Mouse (Mus musculus): ENCODE results near the gene Lim2. TPM values are rescaled to one million over a fixed set of nuclear protein-coding genes. Genes with fewer than 3 reads are reported as not detected.

Gene Lim2
- total RNA-seq (2023) = not detected

DNA sequence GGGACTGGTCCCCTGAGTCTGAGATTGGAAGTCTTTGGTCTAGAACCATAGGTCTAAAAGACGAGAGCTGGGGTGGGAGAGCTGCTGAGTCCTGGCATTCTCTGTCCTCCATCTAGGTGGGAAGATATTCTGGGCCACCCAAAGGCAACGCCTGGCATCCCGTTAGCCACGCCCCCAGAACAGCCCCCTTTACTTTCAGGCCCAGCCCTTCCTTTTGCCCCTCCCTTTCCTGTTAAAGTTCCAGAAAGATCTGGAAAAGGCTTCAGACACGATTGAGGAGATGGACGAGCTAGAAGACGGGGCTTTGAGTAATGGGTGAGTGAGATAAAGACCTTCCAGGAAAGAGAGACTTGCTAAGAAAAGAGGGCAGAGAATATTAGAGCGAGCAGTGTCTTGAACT lies at the start of gene Lim2:
Gene Lim2, plus strand, starts transcription at position 265 of the 400 bp plus-strand sequence.

DNA sequence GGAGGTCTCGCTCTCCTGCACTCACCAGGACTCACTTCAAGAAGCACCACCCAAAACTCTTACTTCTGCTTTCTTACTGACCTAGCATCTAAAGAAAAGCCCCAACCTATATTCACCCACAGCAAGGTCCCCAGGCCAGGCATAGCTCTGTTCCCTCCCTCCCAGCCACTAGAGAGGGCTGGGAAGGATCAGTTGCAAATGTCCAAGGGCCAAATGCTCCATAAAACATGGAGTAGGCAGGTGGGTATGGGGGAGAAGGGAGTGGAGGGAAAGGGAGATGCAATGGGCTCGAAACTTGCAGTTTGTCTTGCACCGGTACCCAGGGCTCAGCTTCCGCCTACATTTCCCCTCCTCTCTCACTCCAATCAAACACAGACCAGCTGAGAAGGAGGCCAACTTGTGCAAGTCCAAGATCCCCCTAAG lies 19.3 kb upstream of the Lim2 start, which contains the start of gene Siglecg:
Gene Siglecg, plus strand, starts transcription at position 74 of the 423 bp plus-strand sequence.

DNA sequence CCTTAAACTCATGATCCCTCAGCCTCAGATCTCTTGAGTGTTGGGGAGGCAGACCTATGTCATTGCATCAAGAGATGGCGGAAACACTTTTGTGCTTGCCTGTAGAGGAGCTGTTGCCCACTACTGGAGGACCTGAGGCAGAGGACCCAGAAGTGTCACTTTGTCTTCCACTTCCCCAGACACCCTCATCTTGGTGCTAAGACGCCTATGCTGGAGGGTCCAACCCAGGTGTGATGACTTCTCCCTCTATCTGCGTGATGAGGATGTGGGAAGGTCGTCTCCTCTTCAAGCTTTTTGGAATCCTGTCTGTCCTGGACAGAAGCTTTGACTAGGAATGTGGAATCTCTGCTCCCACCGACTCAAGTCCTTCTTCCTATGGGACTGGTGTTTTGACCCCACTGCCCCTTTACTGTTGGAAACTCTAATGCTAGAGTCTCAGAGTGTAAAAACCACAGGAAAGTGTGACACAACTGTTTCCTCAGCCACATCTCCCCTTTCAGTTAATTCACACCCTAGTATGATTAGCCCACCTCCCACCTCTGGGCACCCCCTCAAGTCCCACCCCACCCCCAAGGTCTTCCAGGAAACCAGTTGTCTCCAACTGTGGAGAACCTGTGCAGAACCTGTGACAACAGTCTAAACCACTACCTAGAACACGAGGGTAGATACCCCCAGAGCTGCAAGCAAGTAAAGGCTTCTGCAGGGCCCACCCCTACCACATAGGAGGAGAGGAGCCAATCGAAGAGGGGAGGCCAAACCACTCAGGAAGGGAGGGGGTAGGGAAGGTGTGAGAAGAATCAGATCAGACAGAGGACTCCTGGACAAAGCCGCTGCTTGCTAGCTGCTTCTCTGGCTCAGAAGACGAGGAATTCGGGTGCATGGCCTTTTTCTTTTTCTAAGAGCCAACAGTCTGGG lies 9.1 kb downstream of the Lim2 start, which contains the start of gene Nkg7:
Gene Nkg7, plus strand, starts transcription at position 733 of the 915 bp plus-strand sequence.

DNA sequence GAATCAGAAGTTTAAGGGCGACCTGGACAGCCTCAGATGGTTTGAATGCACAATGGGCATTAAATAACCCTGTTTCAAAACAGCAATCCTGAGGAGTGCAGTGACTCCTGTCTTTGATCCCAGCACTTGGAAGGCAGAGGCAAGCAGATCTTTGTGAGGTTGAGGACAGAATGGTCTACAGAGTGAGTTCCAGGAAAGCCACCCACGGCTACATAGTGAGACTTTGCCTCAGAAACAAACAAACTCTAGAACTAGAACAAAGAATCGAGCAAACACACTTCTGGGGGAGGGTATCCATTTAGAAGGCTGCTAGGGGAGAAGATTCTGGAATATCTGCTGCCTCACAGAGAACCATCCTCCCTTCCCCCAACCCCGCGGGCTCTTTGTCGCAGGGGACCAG lies 13.0 kb downstream of the Lim2 start, which contains the start of gene Cldnd2:
Gene Cldnd2, plus strand, starts transcription at position 301 of the 400 bp plus-strand sequence.

GRCm38 (mm10) chr7:43443917-43444293 lies 16.4 kb downstream of the Lim2 start, which contains the start of the genes Etfb and Gm45233:
TSS of gene Etfb (plus strand) at chr7:43444083.
TSS of gene Gm45233 (plus strand) at chr7:43444128.

GRCm38 (mm10) chr7:43462851-43463250 lies 35.4 kb downstream of the Lim2 start, which contains the start of gene Vsig10l:
TSS of gene Vsig10l (plus strand) at chr7:43463151.

Other genes starting within 250 kb of the Lim2 start
- 26.8 TPM for gene Zfp715, start 114.4 kb upstream of the Lim2 start, total RNA-seq (2023)
- not detected for gene Siglecf, start 76.3 kb upstream of the Lim2 start, total RNA-seq (2023)
- 11.2 TPM for gene Siglecg, start 19.5 kb upstream of the Lim2 start, total RNA-seq (2023)
- gene Nkg7, start 9.4 kb downstream of the Lim2 start, total RNA-seq (2023) = 25.9 TPM
- not detected for gene Cldnd2, start 13.1 kb downstream of the Lim2 start, total RNA-seq (2023)
- 27.6 TPM for gene Etfb, start 16.4 kb downstream of the Lim2 start, total RNA-seq (2023)
- gene Gm45233, start 16.5 kb downstream of the Lim2 start, total RNA-seq (2023) = not detected
- 2.2 TPM for gene Vsig10l, start 35.5 kb downstream of the Lim2 start, total RNA-seq (2023)
- gene Iglon5, start 62.4 kb downstream of the Lim2 start, total RNA-seq (2023) = not detected
- not detected for gene 4931406B18Rik, start 78.3 kb downstream of the Lim2 start, total RNA-seq (2023)
- gene Cd33, start 116.8 kb downstream of the Lim2 start, total RNA-seq (2023) = 1.2 TPM
- 7.1 TPM for gene Zfp658, start 134.6 kb downstream of the Lim2 start, total RNA-seq (2023)
- gene Zfp719, start 151.9 kb downstream of the Lim2 start, total RNA-seq (2023) = 10.3 TPM
- gene Zfp819, start 179.5 kb downstream of the Lim2 start, total RNA-seq (2023) = not detected
- gene Ceacam18, start 207.0 kb downstream of the Lim2 start, total RNA-seq (2023) = not detected
- gene Siglece, start 232.5 kb downstream of the Lim2 start, total RNA-seq (2023) = 2.2 TPM
- gene Ctu1, start 244.3 kb downstream of the Lim2 start, total RNA-seq (2023) = 9.4 TPM

Measured in CD4-positive naive resting alpha-beta T cell, adult 57 days (primary cell).